Mouse (Mus musculus) layer of hippocampus, postnatal 10 days (tissue): ENCODE results near the gene Rbl2. TPM values are rescaled to one million over a fixed set of nuclear protein-coding genes. Genes with fewer than 3 reads are reported as not detected.

Source experiments
- DNase-seq, 2 experiments: peaks; one replicate each; pipeline ENCODE4 v3.0.0; 2021; ENCODE audit warnings: low spot score in 2 of 2
- total RNA-seq, 2 experiments: library from RNA; stranded (reverse); gene quantifications; 2 replicates each; pipeline ENCODE4 v1.2.3; 2021

Rbl2 gene
- total RNA-seq, 2 experiments from 2014 or later = 29.1 to 29.7 TPM

- DNase-seq = no peak
These were observed 28.2 kb downstream of the Rbl2 start for GRCm38 (mm10) chr8:91098106-91098505.

- DNase-seq = no peak
These were observed 36.4 kb downstream of the Rbl2 start for GRCm38 (mm10) chr8:91106271-91106670.

GRCm38 (mm10) chr8:91111868-91112477, 42.1 kb downstream of the Rbl2 start:
- no peak for DNase-seq

- no peak for DNase-seq
These were observed 44.6 kb downstream of the Rbl2 start for GRCm38 (mm10) chr8:91114428-91114827.

- DNase-seq = no peak
These were observed 45.1 kb downstream of the Rbl2 start for GRCm38 (mm10) chr8:91114910-91115309.

GRCm38 (mm10) chr8:91117537-91117936, 47.7 kb downstream of the Rbl2 start:
- no peak for DNase-seq

- DNase-seq = no peak
These were observed 48.3 kb downstream of the Rbl2 start for GRCm38 (mm10) chr8:91118131-91118530.

GRCm38 (mm10) chr8:91124315-91124714, 54.5 kb downstream of the Rbl2 start:
- no peak for DNase-seq

GRCm38 (mm10) chr8:91126786-91127185, 56.9 kb downstream of the Rbl2 start:
- DNase-seq = no peak

GRCm38 (mm10) chr8:91132731-91133130, 62.9 kb downstream of the Rbl2 start:
- no peak for DNase-seq

GRCm38 (mm10) chr8:91133441-91134069, 63.7 kb downstream of the Rbl2 start:
- DNase-seq = no peak

GRCm38 (mm10) chr8:91134070-91134475, 64.2 kb downstream of the Rbl2 start:
- DNase-seq = peak; percentile 99

- no peak for DNase-seq
These were observed 64.8 kb downstream of the Rbl2 start for GRCm38 (mm10) chr8:91134659-91135058.

GRCm38 (mm10) chr8:91135308-91136181, 65.7 kb downstream of the Rbl2 start:
- no peak for DNase-seq

- no peak for DNase-seq
These were observed 71.0 kb downstream of the Rbl2 start for GRCm38 (mm10) chr8:91140828-91141227.

GRCm38 (mm10) chr8:91147715-91148114, 77.9 kb downstream of the Rbl2 start:
- peak; percentile 30 to 59 for DNase-seq

GRCm38 (mm10) chr8:91148643-91149178, 78.9 kb downstream of the Rbl2 start:
- DNase-seq = no peak

GRCm38 (mm10) chr8:91149298-91149697, 79.4 kb downstream of the Rbl2 start:
- no peak for DNase-seq

GRCm38 (mm10) chr8:91151531-91151930, 81.7 kb downstream of the Rbl2 start:
- no peak for DNase-seq

GRCm38 (mm10) chr8:91153831-91154230, 84.0 kb downstream of the Rbl2 start:
- no peak for DNase-seq

GRCm38 (mm10) chr8:91154564-91154963, 84.7 kb downstream of the Rbl2 start:
- DNase-seq = no peak

- DNase-seq = no peak
These were observed 88.8 kb downstream of the Rbl2 start for GRCm38 (mm10) chr8:91158617-91159016.
